Mouse (Mus musculus): ENCODE measurements around the gene Ccdc82. TPM values are rescaled to one million over a fixed set of nuclear protein-coding genes. Genes with fewer than 3 reads are reported as not detected.

The Ccdc82 gene
- polyA plus RNA-seq, 1 experiment from 2014 or later = 7.6 TPM

DNA sequence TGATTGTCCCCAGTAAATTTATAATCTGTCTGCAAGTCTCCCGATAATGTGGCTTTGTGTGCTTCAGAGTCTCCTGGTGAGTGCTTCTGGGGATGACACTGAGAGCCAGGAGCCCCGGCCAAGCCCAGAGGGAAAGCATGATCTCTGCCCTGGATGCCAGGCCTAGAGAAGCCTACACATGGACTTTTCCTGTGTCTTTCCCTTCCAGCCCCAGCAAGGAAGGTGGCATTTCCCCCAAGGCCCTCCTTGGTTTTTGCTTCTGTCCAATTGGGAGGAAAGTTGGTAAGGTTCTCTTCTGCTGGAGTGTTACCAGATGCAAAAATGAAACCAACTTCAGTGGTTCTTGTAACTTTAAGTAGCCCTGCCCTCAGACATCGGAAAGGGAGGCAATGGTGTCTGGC, 53.3 kb downstream of the Ccdc82 start:
- peak overlapping the region; percentile 62 for H3K4me3 ChIP-seq
- peak overlapping the region; percentile 25; the same call in 1 of the 2 replicates for H3K9ac ChIP-seq
- H3K4me1 ChIP-seq (replicated peaks) = peaks cover 66% of the 10 kb centered on the region
- no peaks in the 10 kb centered on the region for H3K36me3 ChIP-seq
- H3K27me3 ChIP-seq = no peaks in the 10 kb centered on the region
- ATAC-seq (replicated peaks; ENCODE audit: insufficient number of reproducible peaks, insufficient read depth, low FRiP score, low read depth) = no peak
- H3K27ac ChIP-seq = peak overlapping the region; percentile 84
- peak overlapping the region; percentile 90 for H3K4me2 ChIP-seq
- 38% methylated on average over 3 of the region's 3 CpGs for WGBS
- no peaks in the 10 kb centered on the region for H3K9me3 ChIP-seq (replicated peaks)

- no peaks in the 10 kb centered on the region for H3K27me3 ChIP-seq
- H3K9me3 ChIP-seq (replicated peaks) = no peaks in the 10 kb centered on the region
- 60% methylated on average over 9 of the region's 9 CpGs for WGBS
- peak overlapping the region; percentile 62 for H3K4me3 ChIP-seq
- H3K27ac ChIP-seq = peak overlapping the region; percentile 84
- H3K4me1 ChIP-seq (replicated peaks) = peaks cover 64% of the 10 kb centered on the region
- no peaks in the 10 kb centered on the region for H3K36me3 ChIP-seq
- peak overlapping the region; percentile 90 for H3K4me2 ChIP-seq
- 0 out of 2 replicates have a peak overlapping the region, but pooled peaks have one; percentile 19 for H3K9ac ChIP-seq
- ATAC-seq (replicated peaks; ENCODE audit: insufficient number of reproducible peaks, insufficient read depth, low FRiP score, low read depth) = no peak
Measured at GRCm38 (mm10) chr9:13300891-13301782, 54.4 kb downstream of the Ccdc82 start.

DNA sequence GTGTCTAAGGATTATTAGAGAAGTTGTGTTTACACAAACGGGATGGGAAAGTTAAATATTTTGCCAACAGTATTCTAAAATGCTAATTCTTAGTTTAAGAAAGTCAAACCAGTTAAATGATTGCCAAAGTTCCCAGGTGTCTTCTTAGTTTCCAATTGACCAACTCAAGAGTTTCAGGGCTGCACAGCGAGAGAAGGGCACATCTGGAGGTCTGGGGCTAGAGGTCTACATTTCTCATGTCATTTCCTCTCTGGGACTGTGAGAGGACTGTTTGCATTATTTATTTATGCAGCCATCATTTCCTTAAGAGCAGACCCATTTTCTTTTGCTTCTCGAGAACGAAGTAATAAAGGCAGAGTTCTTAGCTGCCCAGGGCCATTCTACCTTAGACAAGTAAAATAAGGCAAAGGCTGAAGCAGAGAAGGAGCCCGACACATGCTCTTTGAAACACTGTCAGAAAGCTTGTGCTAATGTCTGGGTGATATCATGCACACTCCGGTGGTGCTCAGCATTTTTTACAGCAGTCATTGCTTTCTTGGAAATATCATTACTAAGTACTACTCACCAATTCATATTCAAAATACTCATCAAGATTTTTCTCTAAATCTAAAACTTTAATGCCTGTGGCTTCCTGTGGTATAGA, 55.5 kb downstream of the Ccdc82 start:
- 0 out of 2 replicates have a peak overlapping the region, but pooled peaks have one; percentile 19 for H3K9ac ChIP-seq
- peaks cover 72% of the 10 kb centered on the region for H3K4me1 ChIP-seq (replicated peaks)
- no peaks in the 10 kb centered on the region for H3K36me3 ChIP-seq
- no peaks in the 10 kb centered on the region for H3K27me3 ChIP-seq
- H3K4me3 ChIP-seq = no peak overlapping the region
- 53% methylated on average over 6 of the region's 6 CpGs for WGBS
- ATAC-seq (replicated peaks; ENCODE audit: insufficient number of reproducible peaks, insufficient read depth, low FRiP score, low read depth) = no peak
- H3K4me2 ChIP-seq = peak overlapping the region; percentile 90
- H3K27ac ChIP-seq = peak overlapping the region; percentile 84; the same call in 1 of the 2 replicates
- H3K9me3 ChIP-seq (replicated peaks) = no peaks in the 10 kb centered on the region

- Histone ChIP-seq H3K27me3 (no peaks in the 10 kb centered on the region), H3K9ac (no peak overlapping the region), H3K27ac (no peak overlapping the region), H3K4me1 (replicated peaks) (peaks cover 76% of the 10 kb centered on the region), H3K36me3 (no peaks in the 10 kb centered on the region), H3K4me2 (no peak overlapping the region), H3K9me3 (replicated peaks) (no peaks in the 10 kb centered on the region), H3K4me3 (no peak overlapping the region)
- no peak for ATAC-seq (replicated peaks; ENCODE audit: insufficient number of reproducible peaks, insufficient read depth, low FRiP score, low read depth)
- 75% methylated on average over 5 of the region's 5 CpGs for WGBS
Measured at GRCm38 (mm10) chr9:13303099-13303771, 56.5 kb downstream of the Ccdc82 start.

DNA sequence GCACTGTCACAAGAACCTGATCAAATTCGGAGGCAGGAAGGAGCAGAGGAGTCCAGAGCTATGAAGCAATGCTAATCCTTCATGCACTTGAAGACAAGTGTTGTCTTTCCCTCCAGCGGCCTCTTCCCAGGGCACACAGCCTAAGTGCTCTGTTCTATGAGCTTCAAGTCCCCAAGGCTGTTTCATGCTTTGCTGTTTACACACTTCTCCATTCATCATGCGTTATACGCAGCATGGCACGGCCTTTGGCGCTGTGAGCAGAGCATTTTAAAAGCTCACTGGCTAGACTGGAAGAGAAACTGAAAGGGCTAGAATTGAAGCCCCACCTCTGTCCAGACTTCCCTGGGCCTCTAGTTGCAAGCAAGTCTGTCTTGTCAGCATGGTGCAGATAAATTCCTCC, 57.2 kb downstream of the Ccdc82 start:
- no peaks in the 10 kb centered on the region for H3K36me3 ChIP-seq
- H3K9me3 ChIP-seq (replicated peaks) = no peaks in the 10 kb centered on the region
- peaks cover 70% of the 10 kb centered on the region for H3K4me1 ChIP-seq (replicated peaks)
- peak overlapping the region; percentile 45; the same call in 1 of the 2 replicates for H3K27ac ChIP-seq
- H3K4me2 ChIP-seq = peak overlapping the region; percentile 29
- ATAC-seq (replicated peaks; ENCODE audit: insufficient number of reproducible peaks, insufficient read depth, low FRiP score, low read depth) = no peak
- H3K9ac ChIP-seq = no peak overlapping the region
- 37% methylated on average over 6 of the region's 6 CpGs for WGBS
- no peaks in the 10 kb centered on the region for H3K27me3 ChIP-seq
- no peak overlapping the region for H3K4me3 ChIP-seq

DNA sequence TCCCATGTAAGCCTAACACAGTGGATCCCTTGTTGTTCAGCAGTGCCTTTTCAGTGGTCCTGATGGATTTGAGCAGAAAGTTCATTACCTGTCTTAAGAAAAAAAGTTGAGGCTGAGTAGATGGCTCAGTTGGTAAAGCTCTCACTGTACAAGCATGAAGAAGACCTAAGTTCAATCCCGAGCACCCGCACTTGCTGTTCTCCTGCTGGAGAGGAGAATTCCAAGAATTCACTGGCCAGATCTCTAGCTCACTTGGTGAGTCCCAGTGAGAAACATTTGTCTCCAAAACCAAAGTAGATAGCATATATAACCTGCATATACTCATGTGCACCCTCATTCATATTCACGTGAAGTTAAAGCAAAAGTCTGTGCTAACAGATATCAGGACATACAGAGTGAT, 59.7 kb downstream of the Ccdc82 start:
- ATAC-seq (replicated peaks; ENCODE audit: insufficient number of reproducible peaks, insufficient read depth, low FRiP score, low read depth) = no peak
- no peaks in the 10 kb centered on the region for H3K9me3 ChIP-seq (replicated peaks)
- no peaks in the 10 kb centered on the region for H3K27me3 ChIP-seq
- WGBS = 66% methylated on average over 3 of the region's 3 CpGs
- H3K4me3 ChIP-seq = no peak overlapping the region
- no peaks in the 10 kb centered on the region for H3K36me3 ChIP-seq
- H3K9ac ChIP-seq = no peak overlapping the region
- H3K4me1 ChIP-seq (replicated peaks) = peaks cover 62% of the 10 kb centered on the region
- H3K4me2 ChIP-seq = no peak overlapping the region
- no peak overlapping the region for H3K27ac ChIP-seq

- Histone ChIP-seq H3K27ac (peak overlapping the region; percentile 20), H3K9ac (no peak overlapping the region), H3K4me1 (replicated peaks) (peaks cover 54% of the 10 kb centered on the region), H3K4me3 (no peak overlapping the region), H3K4me2 (no peak overlapping the region), H3K36me3 (no peaks in the 10 kb centered on the region), H3K9me3 (replicated peaks) (no peaks in the 10 kb centered on the region), H3K27me3 (no peaks in the 10 kb centered on the region)
- ATAC-seq (replicated peaks; ENCODE audit: insufficient number of reproducible peaks, insufficient read depth, low FRiP score, low read depth) = no peak
- 50% methylated on average over 4 of the region's 4 CpGs for WGBS
Measured at GRCm38 (mm10) chr9:13307226-13307625, 60.5 kb downstream of the Ccdc82 start.

DNA sequence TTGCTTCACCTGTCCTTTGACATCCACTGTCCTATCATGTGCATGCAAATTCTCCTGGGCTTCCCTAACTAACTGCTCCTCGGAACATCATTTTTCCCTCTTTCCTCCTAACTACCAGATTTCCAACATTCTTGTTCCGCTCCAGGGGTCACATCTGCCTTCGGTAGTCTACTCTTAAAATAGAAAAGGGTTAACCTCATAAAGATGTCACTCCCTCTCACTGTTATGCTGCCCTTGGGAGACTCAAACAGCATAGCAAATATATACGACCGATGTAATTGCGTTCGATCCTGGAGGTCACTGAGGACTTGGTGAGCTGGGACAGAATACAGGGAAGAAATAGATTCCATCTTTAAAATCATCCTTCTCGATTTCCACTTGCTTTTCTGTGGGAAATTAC, 62.0 kb downstream of the Ccdc82 start:
- no peak overlapping the region for H3K4me3 ChIP-seq
- no peak overlapping the region for H3K27ac ChIP-seq
- H3K4me2 ChIP-seq = no peak overlapping the region
- no peaks in the 10 kb centered on the region for H3K9me3 ChIP-seq (replicated peaks)
- H3K9ac ChIP-seq = no peak overlapping the region
- peaks cover 44% of the 10 kb centered on the region for H3K4me1 ChIP-seq (replicated peaks)
- H3K27me3 ChIP-seq = no peaks in the 10 kb centered on the region
- no peak for ATAC-seq (replicated peaks; ENCODE audit: insufficient number of reproducible peaks, insufficient read depth, low FRiP score, low read depth)
- H3K36me3 ChIP-seq = no peaks in the 10 kb centered on the region
- 79% methylated on average over 8 of the region's 8 CpGs for WGBS

- H3K27me3 ChIP-seq = no peaks in the 10 kb centered on the region
- WGBS = 56% methylated on average over 7 of the region's 7 CpGs
- no peak overlapping the region for H3K9ac ChIP-seq
- ATAC-seq (replicated peaks; ENCODE audit: insufficient number of reproducible peaks, insufficient read depth, low FRiP score, low read depth) = no peak
- peaks cover 41% of the 10 kb centered on the region for H3K4me1 ChIP-seq (replicated peaks)
- H3K36me3 ChIP-seq = no peaks in the 10 kb centered on the region
- H3K9me3 ChIP-seq (replicated peaks) = no peaks in the 10 kb centered on the region
- no peak overlapping the region for H3K4me3 ChIP-seq
- H3K4me2 ChIP-seq = no peak overlapping the region
- no peak overlapping the region for H3K27ac ChIP-seq
Measured at GRCm38 (mm10) chr9:13309807-13310206, 63.1 kb downstream of the Ccdc82 start.

DNA sequence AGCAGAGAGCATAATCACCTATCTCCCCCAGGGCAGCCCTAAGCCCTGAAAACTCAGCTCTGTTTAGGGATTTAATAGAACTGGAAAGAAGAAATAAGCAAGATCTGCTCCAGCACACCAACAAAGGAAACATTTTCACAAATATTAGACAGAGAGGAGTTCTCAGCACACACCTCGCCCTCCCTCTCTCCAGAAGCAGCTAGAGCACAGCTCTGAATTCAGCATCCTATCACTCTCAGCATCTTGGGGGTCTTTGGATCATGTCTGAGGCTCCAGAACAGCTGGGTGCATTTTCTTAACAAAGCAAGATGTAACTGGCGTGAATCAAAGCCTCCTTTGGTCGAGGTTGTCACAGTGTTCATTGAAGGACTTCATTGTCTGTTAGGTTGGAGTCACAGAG, 63.5 kb downstream of the Ccdc82 start:
- Histone ChIP-seq H3K4me3 (no peak overlapping the region), H3K36me3 (no peaks in the 10 kb centered on the region), H3K4me1 (replicated peaks) (peaks cover 46% of the 10 kb centered on the region), H3K4me2 (no peak overlapping the region), H3K27ac (no peak overlapping the region), H3K27me3 (no peaks in the 10 kb centered on the region), H3K9me3 (replicated peaks) (no peaks in the 10 kb centered on the region), H3K9ac (no peak overlapping the region)
- ATAC-seq (replicated peaks; ENCODE audit: insufficient number of reproducible peaks, insufficient read depth, low FRiP score, low read depth) = no peak
- 60% methylated on average over 3 of the region's 3 CpGs for WGBS

GRCm38 (mm10) chr9:13311094-13311493, 64.3 kb downstream of the Ccdc82 start:
- no peaks in the 10 kb centered on the region for H3K9me3 ChIP-seq (replicated peaks)
- 12% methylated on average over 2 of the region's 2 CpGs for WGBS
- H3K27me3 ChIP-seq = no peaks in the 10 kb centered on the region
- H3K4me2 ChIP-seq = no peak overlapping the region
- H3K36me3 ChIP-seq = no peaks in the 10 kb centered on the region
- no peak overlapping the region for H3K9ac ChIP-seq
- H3K27ac ChIP-seq = no peak overlapping the region
- peaks cover 53% of the 10 kb centered on the region for H3K4me1 ChIP-seq (replicated peaks)
- no peak for ATAC-seq (replicated peaks; ENCODE audit: insufficient number of reproducible peaks, insufficient read depth, low FRiP score, low read depth)
- H3K4me3 ChIP-seq = no peak overlapping the region
